Mouse (Mus musculus): ENCODE measurements at regions not wholly inside any gene's neighbourhood (a gene's known extent, or its start where the extent isn't known, plus 50 kb on each side); places are given as distances from the start of the nearest gene placed in this dataset.

- Histone ChIP-seq H3K4me2 (replicated peaks) (no peak overlapping the region), H3K4me3 (no peak overlapping the region), H3K9me3 (no peaks in the 10 kb centered on the region), H3K27ac (no peak overlapping the region), H3K9ac (no peak overlapping the region), H3K4me1 (peaks cover 9% of the 10 kb centered on the region), H3K27me3 (no peaks in the 10 kb centered on the region), H3K36me3 (no peaks in the 10 kb centered on the region)
- 15% methylated on average over 5 of the region's 5 CpGs for WGBS
- ATAC-seq (ENCODE audit: low FRiP score, low read depth), result peak; percentile 82; the same call in 1 of the 2 replicates
Observed at GRCm38 (mm10) chr11:22671791-22672490, 160.1 kb downstream of the Tmem17 start.

GRCm38 (mm10) chr11:22675047-22675446, 163.2 kb downstream of the Tmem17 start:
- Histone ChIP-seq H3K36me3 (no peaks in the 10 kb centered on the region), H3K4me2 (replicated peaks) (no peak overlapping the region), H3K4me3 (no peak overlapping the region), H3K27me3 (no peaks in the 10 kb centered on the region), H3K9ac (no peak overlapping the region), H3K27ac (no peak overlapping the region), H3K9me3 (no peaks in the 10 kb centered on the region), H3K4me1 (peaks cover 9% of the 10 kb centered on the region)
- WGBS, result 75% methylated on average over 3 of the region's 3 CpGs
- ATAC-seq (ENCODE audit: low FRiP score, low read depth), result no peak

DNA sequence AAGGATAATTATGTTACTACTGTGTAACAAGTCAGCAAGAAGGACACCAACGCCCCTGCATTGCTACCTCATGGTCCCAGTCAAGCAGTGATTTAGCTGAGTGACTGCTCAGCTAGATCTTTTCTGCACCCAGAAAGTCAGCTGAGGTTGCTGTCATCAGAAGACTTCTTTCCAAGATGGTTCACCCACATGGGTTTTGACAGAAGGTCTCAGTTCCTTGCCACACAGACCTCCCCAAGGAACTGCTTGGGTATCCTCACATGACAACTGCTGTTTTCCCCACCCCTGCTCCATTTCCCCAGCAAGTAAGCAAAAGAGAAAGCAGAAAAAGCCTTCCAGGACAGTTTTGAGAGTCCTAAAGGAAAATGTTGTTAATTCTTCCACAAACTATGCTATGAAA, 163.9 kb downstream of the Tmem17 start:
- no peak overlapping the region for H3K4me2 ChIP-seq (replicated peaks)
- no peaks in the 10 kb centered on the region for H3K9me3 ChIP-seq
- no peak overlapping the region for H3K27ac ChIP-seq
- no peaks in the 10 kb centered on the region for H3K36me3 ChIP-seq
- 65% methylated on average over 1 of the region's 1 CpGs for WGBS
- H3K27me3 ChIP-seq, result no peaks in the 10 kb centered on the region
- H3K9ac ChIP-seq, result no peak overlapping the region
- ATAC-seq (ENCODE audit: low FRiP score, low read depth), result no peak
- no peak overlapping the region for H3K4me3 ChIP-seq
- peaks cover 9% of the 10 kb centered on the region for H3K4me1 ChIP-seq

GRCm38 (mm10) chr11:22677337-22677736, 165.4 kb downstream of the Tmem17 start:
- Histone ChIP-seq H3K4me2 (replicated peaks) (no peak overlapping the region), H3K4me3 (no peak overlapping the region), H3K9me3 (no peaks in the 10 kb centered on the region), H3K36me3 (no peaks in the 10 kb centered on the region), H3K27me3 (no peaks in the 10 kb centered on the region), H3K4me1 (no peaks in the 10 kb centered on the region), H3K27ac (no peak overlapping the region), H3K9ac (no peak overlapping the region)
- ATAC-seq (ENCODE audit: low FRiP score, low read depth), result no peak
- WGBS, result 32% methylated on average over 2 of the region's 2 CpGs

- no peak overlapping the region for H3K27ac ChIP-seq
- no peak for ATAC-seq (ENCODE audit: low FRiP score, low read depth)
- H3K9me3 ChIP-seq, result no peaks in the 10 kb centered on the region
- 87% methylated on average over 4 of the region's 4 CpGs for WGBS
- no peaks in the 10 kb centered on the region for H3K27me3 ChIP-seq
- H3K4me3 ChIP-seq, result no peak overlapping the region
- no peak overlapping the region for H3K4me2 ChIP-seq (replicated peaks)
- H3K36me3 ChIP-seq, result no peaks in the 10 kb centered on the region
- no peak overlapping the region for H3K9ac ChIP-seq
- H3K4me1 ChIP-seq, result no peaks in the 10 kb centered on the region
Observed at GRCm38 (mm10) chr11:22684576-22684975, 172.7 kb downstream of the Tmem17 start.

DNA sequence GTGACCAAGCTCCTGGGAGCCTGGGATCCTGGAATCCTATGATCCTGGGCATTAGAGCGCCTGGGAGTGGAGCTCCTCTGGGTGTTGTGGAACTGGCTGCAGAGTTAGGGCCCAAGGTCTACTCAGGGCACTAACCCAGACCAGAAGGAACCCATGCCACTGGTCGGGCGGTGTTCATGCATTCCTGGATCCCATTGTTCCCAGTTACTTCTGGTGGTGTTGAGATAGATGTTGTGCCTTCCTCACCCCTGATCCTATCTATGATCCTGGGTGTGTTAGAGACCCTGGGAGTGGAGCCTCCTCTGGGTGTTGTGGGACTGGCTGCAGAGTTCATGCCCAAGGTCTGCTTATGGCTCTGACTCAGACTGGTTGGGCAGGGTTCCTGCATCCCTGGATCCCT, 169.9 kb downstream of the B3gnt2 start:
- no peak overlapping the region for H3K9ac ChIP-seq

GRCm38 (mm10) chr11:22692281-22692857, 168.4 kb downstream of the B3gnt2 start:
- WGBS, result 87% methylated on average over 5 of the region's 5 CpGs
- no peak overlapping the region for H3K9ac ChIP-seq
- no peak for ATAC-seq (ENCODE audit: low FRiP score, low read depth)

More for the DNA sequence above, 169.9 kb downstream of the B3gnt2 start:
- no peaks in the 10 kb centered on the region for H3K9me3 ChIP-seq
- H3K4me2 ChIP-seq (replicated peaks), result no peak overlapping the region
- ATAC-seq (ENCODE audit: low FRiP score, low read depth), result no peak
- no peaks in the 10 kb centered on the region for H3K4me1 ChIP-seq
- H3K27me3 ChIP-seq, result no peaks in the 10 kb centered on the region
- no peak overlapping the region for H3K27ac ChIP-seq
- no peaks in the 10 kb centered on the region for H3K36me3 ChIP-seq
- no peak overlapping the region for H3K4me3 ChIP-seq
- WGBS, result 86% methylated on average over 3 of the region's 3 CpGs

DNA sequence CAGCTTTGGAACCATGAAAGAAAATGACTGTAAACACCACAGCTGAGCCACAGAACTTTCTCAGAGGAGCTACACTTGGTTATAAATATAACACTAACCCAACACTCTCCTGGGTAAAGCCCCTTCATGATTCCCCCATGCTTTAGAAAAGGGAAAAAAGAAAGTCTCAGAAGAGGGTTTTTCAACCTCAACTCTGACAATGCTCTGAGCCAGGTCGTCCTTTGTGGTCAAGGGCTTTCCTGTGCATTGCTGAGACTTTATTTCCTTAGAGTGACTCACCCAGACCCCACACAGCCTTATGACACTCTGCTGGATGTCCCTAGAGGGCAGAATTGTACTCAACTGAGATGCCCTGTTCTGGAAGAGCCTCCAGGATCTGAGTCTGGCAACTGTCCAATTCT, 167.8 kb downstream of the B3gnt2 start:
- no peak overlapping the region for H3K27ac ChIP-seq
- no peaks in the 10 kb centered on the region for H3K36me3 ChIP-seq
- no peaks in the 10 kb centered on the region for H3K4me1 ChIP-seq
- H3K9me3 ChIP-seq, result no peaks in the 10 kb centered on the region
- WGBS, result 31% methylated on average over 1 of the region's 1 CpGs
- no peaks in the 10 kb centered on the region for H3K27me3 ChIP-seq
- H3K4me3 ChIP-seq, result no peak overlapping the region
- H3K9ac ChIP-seq, result no peak overlapping the region
- no peak overlapping the region for H3K4me2 ChIP-seq (replicated peaks)
- ATAC-seq (ENCODE audit: low FRiP score, low read depth), result no peak

More at GRCm38 (mm10) chr11:22692281-22692857, 168.4 kb downstream of the B3gnt2 start:
- no peak overlapping the region for H3K4me2 ChIP-seq (replicated peaks)
- H3K4me3 ChIP-seq, result no peak overlapping the region
- no peaks in the 10 kb centered on the region for H3K9me3 ChIP-seq
- no peak overlapping the region for H3K27ac ChIP-seq
- H3K4me1 ChIP-seq, result no peaks in the 10 kb centered on the region
- no peaks in the 10 kb centered on the region for H3K36me3 ChIP-seq
- H3K27me3 ChIP-seq, result no peaks in the 10 kb centered on the region

DNA sequence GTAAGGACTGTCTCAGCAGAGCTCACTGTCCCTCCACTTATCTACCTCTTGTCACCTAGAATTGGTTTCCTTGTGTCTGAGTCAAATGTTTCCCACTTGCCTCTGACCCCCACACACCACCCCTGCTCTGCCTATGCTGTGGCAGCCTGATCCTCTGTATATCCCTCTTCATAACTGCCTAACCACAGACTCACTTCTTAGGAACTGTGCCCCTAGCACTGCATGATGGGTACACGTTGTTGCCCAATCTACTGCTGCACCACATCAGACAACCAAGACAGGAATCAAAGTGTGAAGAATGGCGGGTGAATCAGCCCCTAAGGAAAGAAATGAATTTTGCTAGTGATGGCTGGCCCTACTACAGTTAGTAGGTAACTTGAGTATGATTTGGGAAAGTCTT, 167.4 kb downstream of the B3gnt2 start:
- Histone ChIP-seq H3K9me3 (no peaks in the 10 kb centered on the region), H3K9ac (no peak overlapping the region), H3K27me3 (no peaks in the 10 kb centered on the region), H3K36me3 (no peaks in the 10 kb centered on the region), H3K27ac (no peak overlapping the region), H3K4me3 (no peak overlapping the region), H3K4me1 (no peaks in the 10 kb centered on the region), H3K4me2 (replicated peaks) (no peak overlapping the region)
- 78% methylated on average over 2 of the region's 2 CpGs for WGBS
- no peak; the same call in 1 of the 2 replicates for ATAC-seq (ENCODE audit: low FRiP score, low read depth)

DNA sequence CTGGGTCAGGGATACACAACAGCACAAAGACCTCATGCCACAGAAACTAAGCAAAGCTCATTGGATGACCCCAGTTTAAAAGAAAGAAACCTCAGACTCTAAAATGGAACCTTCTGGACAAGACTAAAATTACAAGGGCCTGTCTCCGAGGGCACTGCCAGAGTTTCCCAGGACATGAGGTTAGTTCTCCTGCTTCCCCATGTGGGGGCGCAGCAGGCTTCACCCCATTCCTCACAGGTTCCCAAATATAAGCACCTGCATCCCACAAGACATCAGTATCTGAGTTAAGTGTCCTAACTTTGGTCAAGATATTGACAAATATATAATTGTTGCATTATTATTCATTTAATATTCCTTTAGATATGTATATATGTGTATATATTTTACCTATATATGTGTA, 166.8 kb downstream of the B3gnt2 start:
- WGBS, result 72% methylated on average over 2 of the region's 2 CpGs
- no peak for ATAC-seq (ENCODE audit: low FRiP score, low read depth)
- H3K9ac ChIP-seq, result no peak overlapping the region
- H3K4me3 ChIP-seq, result no peak overlapping the region
- H3K9me3 ChIP-seq, result no peaks in the 10 kb centered on the region
- H3K36me3 ChIP-seq, result no peaks in the 10 kb centered on the region
- H3K27ac ChIP-seq, result no peak overlapping the region
- H3K27me3 ChIP-seq, result no peaks in the 10 kb centered on the region
- H3K4me1 ChIP-seq, result no peaks in the 10 kb centered on the region
- H3K4me2 ChIP-seq (replicated peaks), result no peak overlapping the region

DNA sequence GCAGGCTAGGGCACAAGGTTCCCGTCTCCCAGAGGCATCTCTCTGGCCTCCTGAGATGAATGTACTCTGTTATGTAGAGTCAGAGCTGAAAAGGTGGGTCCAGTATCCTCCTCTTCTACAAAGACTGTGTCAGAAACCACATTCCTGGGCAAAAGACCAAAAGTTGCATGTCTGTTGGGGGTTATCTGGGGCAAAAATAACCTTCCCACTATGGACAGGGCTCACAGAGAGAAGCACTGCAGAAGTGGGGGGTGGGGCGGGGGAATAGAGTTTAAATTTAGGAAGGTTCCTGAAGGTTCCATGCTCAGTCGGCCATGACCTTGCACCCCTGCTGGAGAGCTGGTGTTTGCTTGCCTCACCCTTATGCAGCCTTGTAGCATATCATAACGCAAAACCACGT, 165.9 kb downstream of the B3gnt2 start:
- Histone ChIP-seq H3K4me3 (no peak overlapping the region), H3K9me3 (no peaks in the 10 kb centered on the region), H3K27me3 (no peaks in the 10 kb centered on the region), H3K27ac (no peak overlapping the region), H3K4me2 (replicated peaks) (no peak overlapping the region), H3K4me1 (no peaks in the 10 kb centered on the region), H3K9ac (no peak overlapping the region), H3K36me3 (no peaks in the 10 kb centered on the region)
- WGBS, result 77% methylated on average over 5 of the region's 5 CpGs
- no peak for ATAC-seq (ENCODE audit: low FRiP score, low read depth)

DNA sequence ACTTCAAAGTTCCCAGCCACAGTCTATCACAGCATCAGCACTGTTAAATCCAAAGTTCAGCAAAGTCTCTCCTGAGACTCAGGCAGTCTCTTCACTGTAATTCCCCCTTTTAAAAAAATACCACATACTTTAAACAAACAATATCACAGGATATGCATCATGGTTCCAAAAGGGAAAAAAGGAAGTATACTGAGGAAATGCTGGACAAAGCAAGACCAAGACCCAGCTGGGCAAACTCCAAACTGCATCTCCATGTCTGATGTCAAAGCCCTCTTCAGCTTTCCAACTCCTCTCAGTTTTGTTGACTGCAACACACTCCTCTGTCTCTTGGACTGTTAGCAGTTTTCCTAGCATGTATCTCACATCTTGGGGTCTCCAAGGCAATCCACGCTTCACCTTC, 165.5 kb downstream of the B3gnt2 start:
- H3K9me3 ChIP-seq, result no peaks in the 10 kb centered on the region
- no peak overlapping the region for H3K4me2 ChIP-seq (replicated peaks)
- no peak for ATAC-seq (ENCODE audit: low FRiP score, low read depth)
- H3K4me1 ChIP-seq, result no peaks in the 10 kb centered on the region
- no peaks in the 10 kb centered on the region for H3K27me3 ChIP-seq
- H3K4me3 ChIP-seq, result no peak overlapping the region
- H3K36me3 ChIP-seq, result no peaks in the 10 kb centered on the region
- 100% methylated on average over 1 of the region's 1 CpGs for WGBS
- H3K27ac ChIP-seq, result no peak overlapping the region
- H3K9ac ChIP-seq, result no peak overlapping the region

Measured in limb, embryonic 13.5 days (tissue).